Mouse (Mus musculus): ENCODE data around the gene Gm9758. TPM values are rescaled to one million over a fixed set of nuclear protein-coding genes. Genes with fewer than 3 reads are reported as not detected.
A peak's percentile ranks its signal among the peaks of the same experiment; 100 is the strongest.
"Not testable (repeated sequence)": the region's sequence is repeated elsewhere in the genome, so short reads cannot be mapped to it uniquely, and the experiment has no call there.

Gene Gm9758
- not detected for total RNA-seq (2022)

DNA sequence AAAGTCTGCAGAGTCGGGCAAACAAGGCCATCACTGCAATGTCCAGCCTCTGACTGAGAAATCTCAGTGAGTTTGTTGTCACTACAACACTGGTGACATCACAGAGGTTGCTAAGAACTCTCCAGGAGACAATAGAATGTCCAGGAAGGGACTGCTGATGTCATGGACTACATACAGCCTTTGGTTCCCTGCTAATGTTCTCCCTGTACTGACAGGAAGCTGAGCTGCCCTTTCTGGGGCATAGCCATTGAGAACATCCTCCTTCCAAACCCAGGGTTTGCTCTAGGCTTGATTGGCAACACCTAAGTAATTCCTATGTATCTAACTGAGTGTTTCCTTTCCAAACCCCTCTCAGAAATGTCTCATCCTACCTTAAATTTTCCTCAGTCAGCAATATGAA, at the start of gene Gm9758:
Gene Gm9758, minus strand, starts transcription at position 101 of the 400 bp plus-strand sequence.
- not testable (repeated sequence) for DNase-seq

DNA sequence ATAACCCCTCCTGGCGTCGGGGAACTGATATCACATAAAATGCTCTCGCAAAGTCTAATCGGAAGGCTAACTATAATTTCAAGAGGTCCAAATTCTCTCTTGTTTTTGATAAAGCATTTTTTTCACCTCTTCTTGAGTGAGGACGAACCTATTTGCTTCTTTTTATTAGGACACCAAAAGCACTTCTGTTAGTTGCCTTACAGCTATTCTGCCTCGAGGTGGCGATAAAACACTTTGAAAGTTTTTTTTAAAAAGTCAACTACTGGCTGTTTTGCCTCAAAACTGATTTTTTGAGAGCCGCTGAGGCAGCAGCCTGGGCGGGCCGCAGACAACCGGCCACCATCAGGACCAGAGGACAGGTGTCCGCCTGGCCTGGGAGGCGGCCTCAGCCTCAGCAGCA, 49.1 kb upstream of the Gm9758 start:
- not testable (repeated sequence) for DNase-seq

DNA sequence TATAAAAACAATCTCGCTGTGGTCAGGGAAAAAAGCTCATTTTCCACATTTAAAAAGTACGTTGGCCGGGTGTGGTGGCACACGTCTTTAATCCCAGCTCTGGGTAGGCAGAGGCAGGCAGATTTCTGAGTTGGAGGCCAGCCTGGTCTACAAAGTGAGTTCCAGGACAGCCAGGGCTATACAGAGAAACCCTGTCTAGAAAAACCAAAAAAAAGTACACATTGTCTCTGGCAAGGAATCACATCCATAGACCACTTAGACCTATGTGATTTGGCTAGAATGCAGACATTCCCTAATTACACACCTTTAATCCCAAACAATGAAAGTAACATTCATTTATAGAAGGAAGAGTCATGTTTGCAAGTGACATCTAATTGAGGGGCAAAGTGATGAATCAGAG, 46.8 kb upstream of the Gm9758 start:
- DNase-seq, result not testable (repeated sequence)

DNA sequence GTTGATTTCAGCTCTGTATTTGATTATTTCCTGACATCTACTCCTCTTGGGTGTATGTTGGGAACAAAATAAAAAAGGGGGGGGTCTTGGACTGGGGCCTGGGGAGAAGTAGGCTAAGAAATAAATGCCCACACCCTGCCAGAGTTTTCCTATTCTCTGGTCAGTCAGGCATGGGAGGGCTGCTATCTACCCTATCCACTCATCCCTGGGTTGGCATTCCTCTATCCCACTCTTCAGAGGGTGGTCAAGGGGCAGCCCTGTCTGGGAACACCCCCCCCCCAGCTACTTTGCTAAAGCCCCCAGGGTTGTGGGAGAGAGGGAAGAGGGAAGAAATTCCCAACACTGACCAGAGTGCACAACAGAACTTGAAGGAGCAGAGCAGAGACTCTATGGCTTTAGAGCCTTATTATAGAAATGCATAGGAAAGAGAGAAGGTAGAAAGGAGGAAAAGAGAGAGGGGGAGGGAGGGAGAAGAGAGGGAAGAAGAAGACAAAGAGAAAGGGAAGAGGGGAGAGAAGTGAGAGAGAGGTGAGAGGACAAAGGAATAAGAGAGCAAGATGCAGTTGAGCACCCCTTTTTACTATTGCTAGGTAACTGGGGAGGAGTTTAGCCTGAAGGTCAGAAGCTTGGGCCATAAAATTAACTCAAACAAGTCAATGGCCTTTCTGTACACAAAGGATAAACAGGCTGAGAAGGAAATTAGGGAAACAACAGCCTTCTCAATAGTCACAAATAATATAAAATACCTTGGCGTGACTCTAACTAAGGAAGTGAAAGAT, 41.4 kb upstream of the Gm9758 start:
- not testable (repeated sequence) for DNase-seq

DNA sequence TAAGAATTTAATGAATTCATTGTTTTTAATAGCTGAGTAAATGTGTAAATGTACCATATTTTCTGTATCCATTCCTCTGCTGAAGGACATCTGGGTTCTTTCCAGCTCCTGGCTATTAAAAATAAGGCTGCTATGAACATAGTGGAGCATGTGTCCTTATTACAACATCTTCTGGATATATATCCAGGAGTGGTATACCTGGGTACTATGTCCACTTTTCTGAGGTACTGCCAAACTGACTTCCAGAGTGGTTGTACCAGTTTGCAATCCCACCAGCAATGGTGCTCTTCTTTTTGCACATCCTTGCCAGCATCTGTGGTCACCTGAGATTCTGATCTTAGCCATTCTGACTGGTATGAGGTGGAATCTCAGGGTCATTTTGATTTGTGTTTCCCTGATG, 38.9 kb upstream of the Gm9758 start:
- not testable (repeated sequence) for DNase-seq

DNA sequence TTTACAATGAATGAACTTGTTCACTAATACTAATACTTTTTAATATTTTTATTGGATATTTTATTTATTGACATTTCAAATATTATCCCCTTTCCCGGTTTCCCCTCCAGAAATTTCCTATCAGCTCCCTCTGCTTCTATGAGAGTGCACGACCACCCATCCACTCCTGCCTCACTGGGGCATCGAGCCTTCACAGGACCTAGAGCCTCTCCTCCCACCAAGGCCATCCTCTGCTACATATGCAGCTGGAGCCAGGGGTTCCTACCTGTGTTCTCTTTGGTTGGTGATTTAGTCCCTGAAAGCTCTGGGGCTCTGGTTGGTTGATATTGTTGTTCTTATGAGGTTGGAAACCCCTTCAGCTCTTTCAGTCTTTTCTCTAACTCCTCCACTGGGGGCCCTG, 38.0 kb upstream of the Gm9758 start:
- DNase-seq, result not testable (repeated sequence)

DNA sequence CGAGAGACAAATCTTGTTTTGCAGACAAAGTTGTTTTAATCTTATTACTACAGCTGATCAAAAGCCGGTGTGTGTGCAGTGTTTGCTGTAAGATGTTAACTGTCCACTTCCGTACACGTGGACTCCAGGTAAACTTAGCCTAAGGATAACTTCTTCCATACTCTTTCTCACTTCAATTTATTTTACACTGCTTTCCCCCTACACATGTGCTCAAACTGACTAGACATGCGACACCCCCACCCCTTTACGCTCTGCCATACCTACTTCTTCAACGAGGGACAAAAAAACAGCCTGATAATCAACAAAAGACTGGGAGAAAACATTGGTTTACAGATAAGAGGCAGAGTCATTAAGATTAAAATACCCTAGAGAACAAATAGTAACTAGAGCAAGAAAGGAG, 37.1 kb upstream of the Gm9758 start:
- DNase-seq, result not testable (repeated sequence)

DNA sequence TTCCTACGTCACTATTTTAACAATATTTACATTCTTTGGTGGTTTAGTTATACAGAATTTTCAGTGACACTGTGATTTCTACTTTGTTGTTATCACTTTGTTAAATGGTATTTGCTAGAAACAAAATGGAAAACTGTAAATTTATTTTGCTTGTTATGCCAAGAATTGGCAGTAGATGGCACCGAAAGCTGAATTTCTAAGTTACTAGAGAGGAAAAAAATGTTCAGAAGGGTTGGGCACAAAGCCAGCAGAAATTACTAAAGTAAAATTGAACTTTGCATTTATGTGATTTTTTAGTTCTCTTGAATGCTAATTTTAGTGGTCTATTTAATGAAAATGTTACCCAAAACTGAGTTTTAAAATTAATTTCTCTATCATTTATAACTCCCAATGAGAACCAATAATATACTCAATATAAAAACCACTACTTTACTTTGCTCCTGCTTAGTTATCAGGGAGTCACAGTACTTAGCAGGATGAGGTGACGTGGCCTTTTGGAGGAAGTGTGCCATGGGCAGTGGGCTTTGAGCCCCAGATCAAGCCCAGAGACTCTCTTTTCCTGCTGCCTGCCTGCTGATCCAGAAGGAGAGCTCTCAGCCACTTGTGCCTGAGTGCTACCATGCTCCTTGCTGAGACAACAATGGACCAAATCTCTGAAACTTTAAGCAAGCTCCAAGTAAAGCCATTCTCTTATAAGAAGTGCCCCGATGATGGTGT, 32.9 kb upstream of the Gm9758 start:
- DNase-seq, result not testable (repeated sequence)

DNA sequence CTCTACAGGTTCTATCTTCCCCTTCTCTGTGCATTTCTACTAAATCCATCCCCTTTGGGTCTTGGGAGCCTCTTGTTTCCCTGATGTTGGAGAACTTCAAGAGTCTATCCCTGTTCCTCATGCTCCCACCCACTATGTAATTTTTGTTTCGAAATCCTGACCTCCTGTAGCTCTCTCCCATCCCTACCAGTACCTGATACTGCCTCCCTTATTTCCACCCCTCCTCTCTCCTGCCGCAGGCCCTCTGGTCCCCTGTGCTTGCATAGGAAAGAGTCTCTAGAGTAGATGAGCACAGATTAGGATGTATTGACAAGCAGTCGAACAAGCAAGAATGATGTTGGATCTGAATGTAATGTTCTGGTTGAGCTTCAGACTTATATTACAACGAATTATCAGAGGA, 30.8 kb upstream of the Gm9758 start:
- not testable (repeated sequence) for DNase-seq

DNA sequence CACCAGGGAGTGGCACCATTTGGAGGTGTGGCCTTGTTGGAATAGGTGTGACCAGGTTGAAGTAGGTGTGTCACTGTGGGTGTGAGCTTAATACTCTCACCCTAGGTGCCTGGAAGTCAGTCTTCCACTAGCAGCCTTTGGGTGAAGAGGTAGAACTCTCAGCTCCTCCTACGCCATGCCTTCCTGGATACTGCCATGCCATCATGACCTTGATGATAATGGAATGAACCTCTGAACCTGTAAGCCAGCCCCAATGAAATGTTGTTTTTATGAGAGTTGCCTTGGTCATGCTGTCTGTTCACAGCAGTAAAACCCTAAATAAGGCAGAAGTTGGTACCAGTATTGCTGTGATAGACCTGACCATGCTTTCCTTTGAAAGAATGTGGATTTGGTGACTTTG, 26.3 kb upstream of the Gm9758 start:
- DNase-seq, result not testable (repeated sequence)

DNA sequence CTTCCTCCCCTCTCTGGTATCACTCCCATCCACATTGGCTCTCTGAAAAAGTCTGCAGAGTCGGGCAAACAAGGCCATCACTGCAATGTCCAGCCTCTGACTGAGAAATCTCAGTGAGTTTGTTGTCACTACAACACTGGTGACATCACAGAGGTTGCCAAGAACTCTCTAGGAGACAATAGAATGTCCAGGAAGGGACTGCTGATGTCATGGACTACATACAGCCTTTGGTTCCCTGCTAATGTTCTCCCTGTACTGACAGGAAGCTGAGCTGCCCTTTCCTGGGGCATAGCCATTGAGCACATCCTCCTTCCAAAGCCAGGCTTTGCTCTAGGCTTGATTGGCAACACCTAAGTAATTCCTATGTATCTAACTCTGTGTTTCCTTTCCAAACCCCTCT, 23.6 kb upstream of the Gm9758 start, which contains the start of gene Speer4e:
Gene Speer4e, minus strand, starts transcription at position 101 of the 400 bp plus-strand sequence.
- not testable (repeated sequence) for DNase-seq

DNA sequence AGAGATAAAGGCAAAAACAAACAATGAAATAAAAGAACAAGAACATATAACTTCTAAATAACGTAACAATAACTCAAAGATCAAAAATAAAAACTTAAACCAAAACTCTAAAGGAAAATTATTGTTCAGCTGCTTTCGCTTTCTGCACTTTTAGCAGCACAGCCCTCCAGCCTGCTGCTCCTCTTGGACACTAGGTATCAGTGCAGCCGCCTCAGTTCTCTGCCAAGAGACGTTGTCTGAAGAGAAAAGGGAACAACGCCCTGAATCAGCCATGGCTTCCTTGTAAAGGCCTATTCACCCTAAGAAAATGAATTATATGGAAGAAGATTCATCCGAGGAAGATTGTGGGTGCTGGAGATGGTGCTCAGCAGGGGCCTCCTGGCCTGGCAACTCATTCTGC, 19.0 kb upstream of the Gm9758 start:
- not testable (repeated sequence) for DNase-seq

DNA sequence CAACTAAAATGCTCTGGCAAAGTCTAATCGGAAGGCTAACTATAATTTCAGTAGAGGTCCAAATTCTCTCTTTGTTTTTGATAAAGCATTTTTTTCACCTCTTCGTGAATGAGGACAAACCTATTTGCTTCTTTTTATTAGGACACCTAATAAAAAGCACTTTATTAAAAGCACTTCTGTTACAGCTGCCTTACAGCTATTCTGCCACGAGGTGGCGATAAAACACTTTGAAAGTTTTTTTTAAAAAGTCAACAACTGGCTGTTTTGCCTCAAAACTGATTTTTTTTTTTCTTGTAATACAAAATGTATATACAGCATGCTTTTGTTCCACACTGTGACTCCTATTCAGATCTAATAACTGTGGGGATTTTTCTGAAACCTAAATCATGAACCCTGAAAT, 12.3 kb upstream of the Gm9758 start:
- not testable (repeated sequence) for DNase-seq

DNA sequence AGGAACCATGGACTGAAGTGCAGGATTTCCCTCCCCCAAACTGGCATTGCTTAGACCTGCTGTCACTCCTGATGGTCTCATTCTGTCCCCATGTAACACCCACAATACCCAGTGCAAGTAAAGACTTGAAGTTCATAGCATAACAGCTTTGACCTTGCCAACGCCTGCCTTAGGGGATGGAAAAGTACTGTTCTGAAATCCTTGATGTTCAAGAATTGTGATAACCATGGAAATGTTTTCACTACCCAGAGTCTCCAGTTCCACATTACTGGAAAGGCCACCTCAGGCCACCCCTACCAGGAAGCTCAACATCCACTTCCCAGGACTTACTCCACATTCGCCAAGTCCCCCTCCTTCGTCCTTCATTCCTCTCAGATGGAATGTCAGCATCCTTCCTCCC, 338 bp downstream of the Gm9758 start:
- DNase-seq, result peak; percentile 13

DNA sequence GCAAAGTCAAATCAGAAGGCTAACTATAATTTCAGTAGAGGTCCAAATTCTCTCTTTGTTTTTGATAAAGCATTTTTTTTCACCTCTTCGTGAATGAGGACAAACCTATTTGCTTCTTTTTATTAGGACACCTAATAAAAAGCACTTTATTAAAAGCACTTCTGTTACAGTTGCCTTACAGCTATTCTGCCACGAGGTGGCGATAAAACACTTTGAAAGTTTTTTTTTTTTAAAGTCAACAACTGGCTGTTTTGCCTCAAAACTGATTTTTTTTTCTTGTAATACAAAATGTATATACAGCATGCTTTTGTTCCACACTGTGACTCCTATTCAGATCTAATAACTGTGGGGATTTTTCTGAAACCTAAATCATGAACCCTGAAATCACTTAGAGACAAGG, 11.2 kb downstream of the Gm9758 start:
- not testable (repeated sequence) for DNase-seq

DNA sequence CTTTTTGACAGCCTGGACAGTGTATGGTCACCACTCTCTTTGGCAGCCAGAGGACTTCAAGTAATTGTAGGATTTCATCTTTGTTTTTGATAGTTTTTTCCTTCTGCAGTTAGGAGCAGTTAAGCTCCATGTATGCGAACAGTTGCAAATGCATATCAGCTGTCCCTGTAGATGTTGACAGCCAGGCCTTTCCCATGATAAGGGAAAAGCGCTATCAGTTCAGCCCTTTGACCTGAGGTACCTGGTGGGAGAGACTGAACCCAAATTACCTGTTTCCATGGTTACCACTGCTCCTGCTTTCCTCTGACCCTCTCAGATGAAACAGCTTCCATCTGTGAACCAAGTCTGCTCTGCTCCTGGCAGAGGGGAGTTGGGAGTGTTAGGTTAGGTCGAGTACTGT, 22.5 kb downstream of the Gm9758 start:
- no peak for DNase-seq

DNA sequence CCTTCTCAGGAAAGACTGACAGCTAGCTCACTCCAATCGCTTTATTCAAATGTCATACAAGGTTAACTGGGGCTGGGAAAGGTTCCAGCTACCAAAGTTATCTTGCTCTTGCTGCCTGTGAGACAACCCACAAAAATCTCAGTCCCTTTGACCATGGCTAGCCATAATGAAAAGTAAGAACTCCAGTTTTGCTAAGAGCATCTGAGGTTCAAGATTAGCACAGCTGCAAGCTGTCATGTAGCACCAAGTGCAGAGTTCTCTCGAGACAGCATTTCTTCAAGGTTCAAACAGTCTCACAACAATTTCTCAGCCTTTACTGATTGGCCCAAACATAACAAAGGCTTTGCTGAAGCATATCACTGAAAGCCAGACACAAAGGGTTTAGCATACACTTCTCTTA, 29.4 kb downstream of the Gm9758 start:
- DNase-seq, result not testable (repeated sequence)

Other genes with a start within 250 kb of the Gm9758 start
- gene Speer4e, start 23.5 kb upstream of the Gm9758 start, total RNA-seq (2022), result not detected
- not detected for gene Gm10354, start 64.0 kb upstream of the Gm9758 start, total RNA-seq (2022)
- gene Gm17019, start 118.1 kb upstream of the Gm9758 start, total RNA-seq (2022), result not detected

All from adrenal gland, adult 8-10 months (tissue).